Mouse (Mus musculus): ENCODE measurements around the gene Espn. TPM values are rescaled to one million over a fixed set of nuclear protein-coding genes. Genes with fewer than 3 reads are reported as not detected.

The Espn gene
- polyA plus RNA-seq, 2 experiments = 1.7 TPM

DNA sequence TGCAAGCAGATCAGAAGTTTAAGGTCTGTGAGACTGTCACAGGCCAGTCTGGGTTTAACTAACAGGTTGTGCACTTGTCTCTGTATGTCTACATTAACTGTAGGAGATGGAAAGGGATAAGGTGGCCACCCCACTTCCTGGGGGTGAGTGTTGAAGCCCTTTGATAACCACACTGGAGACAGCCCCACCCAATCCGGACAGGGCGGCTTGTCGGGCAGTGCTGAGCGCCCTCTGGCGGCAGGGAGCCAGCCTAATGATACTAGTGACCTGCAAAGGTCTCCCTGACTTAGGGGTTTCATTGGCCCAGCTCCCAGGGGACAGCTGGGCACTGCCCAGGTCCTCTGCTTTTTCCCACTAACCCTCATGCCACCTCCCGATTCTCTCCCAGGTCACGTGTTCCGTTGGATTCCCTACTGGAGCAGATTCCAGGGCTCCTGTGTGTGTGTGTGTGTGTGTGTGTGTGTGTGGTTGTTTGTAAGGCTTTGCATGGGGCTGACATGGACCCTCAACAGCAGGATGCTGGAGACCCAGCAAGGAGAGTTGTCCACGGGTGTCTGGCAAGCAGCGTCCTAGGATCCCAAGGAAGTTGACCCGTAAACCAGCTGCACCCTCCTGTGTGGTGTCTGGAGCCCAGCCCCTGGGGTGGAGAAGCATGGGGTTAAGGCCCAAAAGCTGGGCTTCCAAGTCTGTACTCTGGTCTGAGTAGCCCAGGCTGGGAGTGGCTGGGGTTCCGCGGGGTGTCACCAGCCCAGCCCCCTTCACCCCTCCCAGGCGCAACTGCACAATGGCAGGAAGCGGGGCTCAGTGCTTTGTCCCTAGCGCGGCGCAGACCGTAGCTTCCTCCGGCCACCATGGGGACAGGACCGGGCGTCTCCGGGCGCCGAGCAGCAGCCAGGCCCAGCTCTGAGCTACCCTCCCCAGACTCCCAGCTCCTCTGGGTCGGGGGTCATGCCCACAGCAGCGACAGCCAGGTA is 55.9 kb downstream of the Espn start:
- no peak for TF ChIP-seq POLR2A (IDR thresholded peaks at IDR 0.05; ENCODE audit: borderline replicate concordance, extremely low read depth, insufficient read depth, insufficient read length)
- no peak overlapping the region for H3K4me2 ChIP-seq (replicated peaks; ENCODE audit: low read depth, low read length, severe bottlenecking)
- H3K27me3 ChIP-seq (ENCODE audit: control insufficient read depth, insufficient read depth, low read length) = no peaks in the 10 kb centered on the region
- H3K4me3 ChIP-seq (replicated peaks; ENCODE audit: low read length) = 0 out of 2 replicates have a peak overlapping the region, but pooled peaks have one; percentile 7
- H3K36me3 ChIP-seq (ENCODE audit: control insufficient read depth, insufficient read depth, low read length) = peaks cover 4% of the 10 kb centered on the region; the same call in 1 of the 2 replicates
- no peak overlapping the region for H3K27ac ChIP-seq (replicated peaks; ENCODE audit: low read depth, low read length)
- no peaks in the 10 kb centered on the region for H3K9me3 ChIP-seq (ENCODE audit: control insufficient read depth, low read length)
- H3K9ac ChIP-seq (ENCODE audit: low read depth, low read length, severe bottlenecking) = peak overlapping the region; percentile 16; the same call in 1 of the 2 replicates
- H3K4me1 ChIP-seq (ENCODE audit: control insufficient read depth, insufficient read depth, low read length) = peaks cover 8% of the 10 kb centered on the region; the same call in 1 of the 2 replicates
- DNase-seq (ENCODE audit: low spot score) (no peak), ATAC-seq (ENCODE audit: low FRiP score, low read depth) (no peak)
- 51% methylated on average over 24 of the region's 27 CpGs for WGBS

- H3K36me3 ChIP-seq (ENCODE audit: control insufficient read depth, insufficient read depth, low read length) = peaks cover 10% of the 10 kb centered on the region; the same call in 1 of the 2 replicates
- H3K27me3 ChIP-seq (ENCODE audit: control insufficient read depth, insufficient read depth, low read length) = no peaks in the 10 kb centered on the region
- no peak for DNase-seq (ENCODE audit: low spot score)
- H3K9ac ChIP-seq (ENCODE audit: low read depth, low read length, severe bottlenecking) = no peak overlapping the region
- no peak for TF ChIP-seq POLR2A (IDR thresholded peaks at IDR 0.05; ENCODE audit: borderline replicate concordance, extremely low read depth, insufficient read depth, insufficient read length)
- ATAC-seq (ENCODE audit: low FRiP score, low read depth) = no peak
- peaks cover 8% of the 10 kb centered on the region; the same call in 1 of the 2 replicates for H3K4me1 ChIP-seq (ENCODE audit: control insufficient read depth, insufficient read depth, low read length)
- 93% methylated on average over 12 of the region's 12 CpGs for WGBS
- H3K4me3 ChIP-seq (replicated peaks; ENCODE audit: low read length) = no peak overlapping the region
- H3K9me3 ChIP-seq (ENCODE audit: control insufficient read depth, low read length) = no peaks in the 10 kb centered on the region
- H3K27ac ChIP-seq (replicated peaks; ENCODE audit: low read depth, low read length) = no peak overlapping the region
- no peak overlapping the region for H3K4me2 ChIP-seq (replicated peaks; ENCODE audit: low read depth, low read length, severe bottlenecking)
Measured at GRCm38 (mm10) chr4:152094233-152094632, 57.9 kb downstream of the Espn start.

DNA sequence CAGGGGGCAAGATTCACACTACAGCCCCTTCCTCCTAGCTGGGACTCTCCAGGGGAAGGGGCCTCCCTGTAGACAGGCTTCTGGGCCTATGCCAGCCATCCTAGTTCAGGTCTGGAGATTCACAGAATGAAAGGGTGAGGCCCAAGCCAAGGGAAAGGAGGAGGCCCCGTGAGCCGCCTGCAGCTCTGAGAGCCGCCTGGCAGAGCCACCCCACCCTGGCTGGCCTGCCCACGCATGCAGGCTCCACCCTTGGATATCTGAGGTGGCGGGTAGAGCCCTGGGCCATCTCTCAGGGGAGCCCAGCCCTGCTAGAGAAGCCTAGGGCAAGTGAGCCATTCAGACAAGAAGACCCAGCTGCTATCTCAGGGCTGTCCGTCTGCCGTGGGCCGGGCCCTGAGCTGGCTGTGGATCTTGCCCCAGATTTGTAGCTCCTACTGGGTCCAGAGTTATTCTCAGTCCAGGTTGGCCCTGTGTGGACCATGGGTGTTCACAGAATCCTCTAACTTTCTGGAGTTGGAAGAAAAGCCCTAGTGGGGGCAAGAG is 59.3 kb downstream of the Espn start:
- H3K36me3 ChIP-seq (ENCODE audit: control insufficient read depth, insufficient read depth, low read length) = peaks cover 10% of the 10 kb centered on the region; the same call in 1 of the 2 replicates
- H3K9me3 ChIP-seq (ENCODE audit: control insufficient read depth, low read length) = no peaks in the 10 kb centered on the region
- H3K9ac ChIP-seq (ENCODE audit: low read depth, low read length, severe bottlenecking) = no peak overlapping the region
- no peak overlapping the region for H3K27ac ChIP-seq (replicated peaks; ENCODE audit: low read depth, low read length)
- no peak overlapping the region for H3K4me3 ChIP-seq (replicated peaks; ENCODE audit: low read length)
- peaks cover 9% of the 10 kb centered on the region for H3K4me1 ChIP-seq (ENCODE audit: control insufficient read depth, insufficient read depth, low read length)
- no peaks in the 10 kb centered on the region for H3K27me3 ChIP-seq (ENCODE audit: control insufficient read depth, insufficient read depth, low read length)
- no peak for TF ChIP-seq POLR2A (IDR thresholded peaks at IDR 0.05; ENCODE audit: borderline replicate concordance, extremely low read depth, insufficient read depth, insufficient read length)
- WGBS = 60% methylated on average over 8 of the region's 8 CpGs
- ATAC-seq (ENCODE audit: low FRiP score, low read depth) = no peak
- DNase-seq (ENCODE audit: low spot score) = no peak
- H3K4me2 ChIP-seq (replicated peaks; ENCODE audit: low read depth, low read length, severe bottlenecking) = no peak overlapping the region

DNA sequence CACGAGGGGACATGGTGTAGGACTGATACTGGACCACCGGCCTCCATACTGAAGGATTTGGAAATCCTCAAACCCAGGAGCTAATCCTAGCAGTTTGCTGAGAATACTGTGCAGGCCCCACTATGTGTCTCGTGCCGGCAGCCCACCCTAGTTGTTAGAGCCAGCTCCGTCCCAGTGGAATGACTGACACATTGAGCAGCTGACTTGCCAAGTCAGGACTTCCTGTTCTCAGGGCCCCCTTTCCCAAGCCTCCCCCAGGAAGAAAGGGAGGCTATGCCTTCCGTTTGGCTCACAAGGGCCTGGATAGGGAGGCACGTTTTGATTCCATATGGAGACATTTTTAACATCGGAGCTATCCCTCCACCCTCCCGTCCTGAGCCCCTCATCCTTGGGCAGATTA is 62.0 kb downstream of the Espn start:
- Histone ChIP-seq H3K36me3 (ENCODE audit: control insufficient read depth, insufficient read depth, low read length) (peaks cover 10% of the 10 kb centered on the region; the same call in 1 of the 2 replicates), H3K9me3 (ENCODE audit: control insufficient read depth, low read length) (no peaks in the 10 kb centered on the region), H3K27ac (replicated peaks; ENCODE audit: low read depth, low read length) (no peak overlapping the region), H3K27me3 (ENCODE audit: control insufficient read depth, insufficient read depth, low read length) (no peaks in the 10 kb centered on the region), H3K4me2 (replicated peaks; ENCODE audit: low read depth, low read length, severe bottlenecking) (no peak overlapping the region), H3K4me1 (ENCODE audit: control insufficient read depth, insufficient read depth, low read length) (peaks cover 13% of the 10 kb centered on the region), H3K9ac (ENCODE audit: low read depth, low read length, severe bottlenecking) (no peak overlapping the region), H3K4me3 (replicated peaks; ENCODE audit: low read length) (no peak overlapping the region)
- no peak for DNase-seq (ENCODE audit: low spot score)
- TF ChIP-seq POLR2A (IDR thresholded peaks at IDR 0.05; ENCODE audit: borderline replicate concordance, extremely low read depth, insufficient read depth, insufficient read length) = no peak
- WGBS = 74% methylated on average over 9 of the region's 9 CpGs
- no peak for ATAC-seq (ENCODE audit: low FRiP score, low read depth)

- DNase-seq (ENCODE audit: low spot score) (no peak), ATAC-seq (ENCODE audit: low FRiP score, low read depth) (no peak)
- TF ChIP-seq POLR2A (IDR thresholded peaks at IDR 0.05; ENCODE audit: borderline replicate concordance, extremely low read depth, insufficient read depth, insufficient read length) = no peak
- Histone ChIP-seq H3K36me3 (ENCODE audit: control insufficient read depth, insufficient read depth, low read length) (peaks cover 10% of the 10 kb centered on the region; the same call in 1 of the 2 replicates), H3K9ac (ENCODE audit: low read depth, low read length, severe bottlenecking) (no peak overlapping the region), H3K4me1 (ENCODE audit: control insufficient read depth, insufficient read depth, low read length) (peaks cover 13% of the 10 kb centered on the region), H3K27me3 (ENCODE audit: control insufficient read depth, insufficient read depth, low read length) (no peaks in the 10 kb centered on the region), H3K4me2 (replicated peaks; ENCODE audit: low read depth, low read length, severe bottlenecking) (0 out of 2 replicates have a peak overlapping the region, but pooled peaks have one; percentile 76), H3K9me3 (ENCODE audit: control insufficient read depth, low read length) (no peaks in the 10 kb centered on the region), H3K27ac (replicated peaks; ENCODE audit: low read depth, low read length) (no peak overlapping the region), H3K4me3 (replicated peaks; ENCODE audit: low read length) (no peak overlapping the region)
- WGBS = 40% methylated on average over 8 of the region's 8 CpGs
Measured at GRCm38 (mm10) chr4:152088556-152089120, 63.5 kb downstream of the Espn start.

Data from limb, embryonic 14.5 days (tissue).